Mouse (Mus musculus): ENCODE data around the gene Jam2. TPM values are rescaled to one million over a fixed set of nuclear protein-coding genes. Genes with fewer than 3 reads are reported as not detected.
A peak's percentile ranks its signal among the peaks of the same experiment; 100 is the strongest.

The Jam2 gene
- polyA plus RNA-seq, 1 experiment from 2014 or later = 5.9 TPM

- ATAC-seq = no peak
- Histone ChIP-seq H3K4me2 (replicated peaks; ENCODE audit: low read depth) (no peak overlapping the region), H3K27ac (ENCODE audit: low read depth, low read length) (no peak overlapping the region), H3K4me1 (replicated peaks; ENCODE audit: control insufficient read depth, insufficient read depth, low read length) (no peaks in the 10 kb centered on the region), H3K27me3 (replicated peaks; ENCODE audit: control insufficient read depth, insufficient read depth, low read length) (no peaks in the 10 kb centered on the region), H3K9ac (ENCODE audit: low read depth, low read length) (no peak overlapping the region), H3K36me3 (ENCODE audit: control insufficient read depth, insufficient read depth) (no peaks in the 10 kb centered on the region), H3K4me3 (ENCODE audit: low read depth, low read length) (no peak overlapping the region), H3K9me3 (ENCODE audit: control insufficient read depth) (no peaks in the 10 kb centered on the region)
- WGBS = 56% methylated on average over 3 of the region's 3 CpGs
- TF ChIP-seq CTCF (IDR thresholded peaks at IDR 0.05; ENCODE audit: low read depth) = 0 out of 2 replicates have a peak, but pooled peaks have one; percentile 18
These were observed 21.4 kb downstream of the Jam2 start for GRCm38 (mm10) chr16:84795337-84795736.

GRCm38 (mm10) chr16:84796678-84797077 is 22.8 kb downstream of the Jam2 start:
- H3K4me3 ChIP-seq (ENCODE audit: low read depth, low read length) = no peak overlapping the region
- no peak overlapping the region for H3K4me2 ChIP-seq (replicated peaks; ENCODE audit: low read depth)
- no peak overlapping the region for H3K27ac ChIP-seq (ENCODE audit: low read depth, low read length)
- H3K9me3 ChIP-seq (ENCODE audit: control insufficient read depth) = no peaks in the 10 kb centered on the region
- WGBS = 81% methylated on average over 9 of the region's 9 CpGs
- ATAC-seq = no peak
- no peaks in the 10 kb centered on the region for H3K36me3 ChIP-seq (ENCODE audit: control insufficient read depth, insufficient read depth)
- H3K4me1 ChIP-seq (replicated peaks; ENCODE audit: control insufficient read depth, insufficient read depth, low read length) = no peaks in the 10 kb centered on the region
- TF ChIP-seq CTCF (IDR thresholded peaks at IDR 0.05; ENCODE audit: low read depth) = no peak
- H3K27me3 ChIP-seq (replicated peaks; ENCODE audit: control insufficient read depth, insufficient read depth, low read length) = no peaks in the 10 kb centered on the region
- H3K9ac ChIP-seq (ENCODE audit: low read depth, low read length) = no peak overlapping the region

DNA sequence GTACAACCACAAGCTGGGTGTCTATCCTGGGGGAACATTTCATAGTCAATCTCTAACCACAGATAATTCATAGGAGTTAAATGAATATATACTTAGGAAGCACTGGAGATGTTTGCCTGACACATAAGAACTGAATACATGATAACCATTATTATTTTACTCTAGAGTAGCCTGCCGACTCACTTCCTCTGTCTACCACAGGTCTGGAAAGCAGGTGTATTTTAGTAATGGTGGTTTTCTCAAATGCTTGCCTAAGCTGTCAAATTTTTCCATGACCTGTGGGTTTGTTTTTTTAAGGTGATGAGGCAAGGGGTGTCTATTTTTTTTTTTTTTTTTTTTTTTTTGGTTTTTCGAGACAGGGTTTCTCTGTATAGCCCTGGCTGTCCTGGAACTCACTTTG is 26.1 kb downstream of the Jam2 start:
- Histone ChIP-seq H3K27me3 (replicated peaks; ENCODE audit: control insufficient read depth, insufficient read depth, low read length) (no peaks in the 10 kb centered on the region), H3K4me2 (replicated peaks; ENCODE audit: low read depth) (no peak overlapping the region), H3K36me3 (ENCODE audit: control insufficient read depth, insufficient read depth) (no peaks in the 10 kb centered on the region), H3K9ac (ENCODE audit: low read depth, low read length) (no peak overlapping the region), H3K9me3 (ENCODE audit: control insufficient read depth) (no peaks in the 10 kb centered on the region), H3K4me1 (replicated peaks; ENCODE audit: control insufficient read depth, insufficient read depth, low read length) (no peaks in the 10 kb centered on the region), H3K27ac (ENCODE audit: low read depth, low read length) (no peak overlapping the region), H3K4me3 (ENCODE audit: low read depth, low read length) (no peak overlapping the region)
- WGBS = 95% methylated on average over 1 of the region's 2 CpGs
- no peak for TF ChIP-seq CTCF (IDR thresholded peaks at IDR 0.05; ENCODE audit: low read depth)
- ATAC-seq = no peak

DNA sequence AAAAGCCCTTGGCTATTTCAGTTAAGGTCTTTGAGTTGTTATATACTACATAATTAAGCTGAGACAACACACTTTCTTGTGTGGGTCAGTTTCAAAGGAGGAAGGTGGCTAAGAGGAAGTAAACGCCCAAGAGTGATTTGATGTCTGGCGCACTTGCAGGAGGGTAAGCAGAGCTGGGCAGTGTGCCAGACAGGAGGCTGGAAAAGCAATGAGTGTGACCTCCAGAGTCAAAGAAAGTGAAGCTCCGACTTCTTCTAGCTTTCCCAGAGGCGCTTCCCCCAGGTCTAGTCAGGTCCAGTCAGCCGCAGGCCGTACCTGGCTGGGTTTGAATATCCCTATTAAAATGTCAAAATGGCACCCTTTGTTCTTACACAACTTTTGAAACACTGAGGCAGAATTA is 28.3 kb downstream of the Jam2 start:
- no peaks in the 10 kb centered on the region for H3K36me3 ChIP-seq (ENCODE audit: control insufficient read depth, insufficient read depth)
- H3K4me2 ChIP-seq (replicated peaks; ENCODE audit: low read depth) = no peak overlapping the region
- H3K27me3 ChIP-seq (replicated peaks; ENCODE audit: control insufficient read depth, insufficient read depth, low read length) = no peaks in the 10 kb centered on the region
- no peaks in the 10 kb centered on the region for H3K4me1 ChIP-seq (replicated peaks; ENCODE audit: control insufficient read depth, insufficient read depth, low read length)
- ATAC-seq = no peak
- no peak overlapping the region for H3K27ac ChIP-seq (ENCODE audit: low read depth, low read length)
- WGBS = 50% methylated on average over 6 of the region's 6 CpGs
- H3K9ac ChIP-seq (ENCODE audit: low read depth, low read length) = no peak overlapping the region
- no peaks in the 10 kb centered on the region for H3K9me3 ChIP-seq (ENCODE audit: control insufficient read depth)
- no peak for TF ChIP-seq CTCF (IDR thresholded peaks at IDR 0.05; ENCODE audit: low read depth)
- H3K4me3 ChIP-seq (ENCODE audit: low read depth, low read length) = no peak overlapping the region

DNA sequence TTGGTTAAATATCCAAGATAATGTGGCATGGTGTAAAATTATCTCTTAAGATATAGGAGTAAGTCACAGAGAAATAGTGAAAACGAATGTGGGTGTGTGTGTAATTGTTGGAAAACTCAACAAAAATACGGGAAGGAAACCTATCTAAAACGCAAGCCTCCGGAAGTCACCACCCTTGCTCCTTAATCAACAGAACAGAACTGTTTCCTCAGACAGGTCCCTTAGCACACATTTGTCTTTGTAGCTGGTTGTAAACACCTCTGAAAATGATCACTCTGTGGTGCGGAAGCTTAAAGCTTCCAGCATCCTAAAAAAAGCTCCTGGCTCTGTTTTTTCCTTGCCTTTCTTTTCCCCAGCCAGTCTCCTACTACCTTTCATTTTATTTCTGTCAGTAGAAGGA is 30.9 kb downstream of the Jam2 start:
- no peak for TF ChIP-seq CTCF (IDR thresholded peaks at IDR 0.05; ENCODE audit: low read depth)
- WGBS = 76% methylated on average over 5 of the region's 5 CpGs
- Histone ChIP-seq H3K4me1 (replicated peaks; ENCODE audit: control insufficient read depth, insufficient read depth, low read length) (no peaks in the 10 kb centered on the region), H3K4me3 (ENCODE audit: low read depth, low read length) (no peak overlapping the region), H3K9ac (ENCODE audit: low read depth, low read length) (no peak overlapping the region), H3K4me2 (replicated peaks; ENCODE audit: low read depth) (no peak overlapping the region), H3K27ac (ENCODE audit: low read depth, low read length) (no peak overlapping the region), H3K9me3 (ENCODE audit: control insufficient read depth) (no peaks in the 10 kb centered on the region), H3K27me3 (replicated peaks; ENCODE audit: control insufficient read depth, insufficient read depth, low read length) (no peaks in the 10 kb centered on the region), H3K36me3 (ENCODE audit: control insufficient read depth, insufficient read depth) (no peaks in the 10 kb centered on the region)
- ATAC-seq = no peak

DNA sequence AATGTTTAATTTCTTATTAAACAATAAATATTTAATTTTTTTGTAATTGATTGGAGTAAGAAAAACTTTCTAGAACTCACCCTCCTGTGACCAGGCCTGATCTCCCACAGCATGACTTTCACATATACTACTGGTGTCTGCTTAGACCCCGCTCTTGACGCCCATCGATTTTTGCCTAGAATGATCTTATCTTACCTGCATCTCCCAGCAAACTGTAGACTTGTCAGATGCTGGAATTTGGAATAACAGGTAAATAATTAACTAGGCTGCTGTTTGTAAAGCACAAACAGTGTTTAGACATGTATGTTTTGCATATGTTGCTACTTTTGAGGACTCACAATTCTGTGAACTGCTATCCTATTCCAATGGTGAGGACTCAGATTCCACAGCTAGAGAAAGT is 32.3 kb downstream of the Jam2 start:
- no peaks in the 10 kb centered on the region for H3K4me1 ChIP-seq (replicated peaks; ENCODE audit: control insufficient read depth, insufficient read depth, low read length)
- H3K36me3 ChIP-seq (ENCODE audit: control insufficient read depth, insufficient read depth) = no peaks in the 10 kb centered on the region
- WGBS = 79% methylated on average over 3 of the region's 3 CpGs
- no peak for ATAC-seq
- no peaks in the 10 kb centered on the region for H3K9me3 ChIP-seq (ENCODE audit: control insufficient read depth)
- no peaks in the 10 kb centered on the region for H3K27me3 ChIP-seq (replicated peaks; ENCODE audit: control insufficient read depth, insufficient read depth, low read length)
- no peak overlapping the region for H3K4me2 ChIP-seq (replicated peaks; ENCODE audit: low read depth)
- H3K9ac ChIP-seq (ENCODE audit: low read depth, low read length) = no peak overlapping the region
- no peak for TF ChIP-seq CTCF (IDR thresholded peaks at IDR 0.05; ENCODE audit: low read depth)
- H3K4me3 ChIP-seq (ENCODE audit: low read depth, low read length) = no peak overlapping the region
- H3K27ac ChIP-seq (ENCODE audit: low read depth, low read length) = no peak overlapping the region

- no peak overlapping the region for H3K4me2 ChIP-seq (replicated peaks; ENCODE audit: low read depth)
- ATAC-seq = no peak
- WGBS = 88% methylated on average over 7 of the region's 7 CpGs
These were observed 34.0 kb downstream of the Jam2 start for GRCm38 (mm10) chr16:84807874-84808273.

More at GRCm38 (mm10) chr16:84807874-84808273, 34.0 kb downstream of the Jam2 start:
- H3K27me3 ChIP-seq (replicated peaks; ENCODE audit: control insufficient read depth, insufficient read depth, low read length) = no peaks in the 10 kb centered on the region
- no peak overlapping the region for H3K9ac ChIP-seq (ENCODE audit: low read depth, low read length)
- H3K4me3 ChIP-seq (ENCODE audit: low read depth, low read length) = no peak overlapping the region
- H3K36me3 ChIP-seq (ENCODE audit: control insufficient read depth, insufficient read depth) = no peaks in the 10 kb centered on the region
- no peaks in the 10 kb centered on the region for H3K4me1 ChIP-seq (replicated peaks; ENCODE audit: control insufficient read depth, insufficient read depth, low read length)
- no peak for TF ChIP-seq CTCF (IDR thresholded peaks at IDR 0.05; ENCODE audit: low read depth)
- no peaks in the 10 kb centered on the region for H3K9me3 ChIP-seq (ENCODE audit: control insufficient read depth)
- no peak overlapping the region for H3K27ac ChIP-seq (ENCODE audit: low read depth, low read length)
